Mouse (Mus musculus): ENCODE measurements around the gene Wnt9b. TPM values are rescaled to one million over a fixed set of nuclear protein-coding genes. Genes with fewer than 3 reads are reported as not detected.
A peak's percentile ranks its signal among the peaks of the same experiment; 100 is the strongest.

The Wnt9b gene
- total RNA-seq, 2 experiments from 2014 or later, result 0.34 to 0.36 TPM

DNA sequence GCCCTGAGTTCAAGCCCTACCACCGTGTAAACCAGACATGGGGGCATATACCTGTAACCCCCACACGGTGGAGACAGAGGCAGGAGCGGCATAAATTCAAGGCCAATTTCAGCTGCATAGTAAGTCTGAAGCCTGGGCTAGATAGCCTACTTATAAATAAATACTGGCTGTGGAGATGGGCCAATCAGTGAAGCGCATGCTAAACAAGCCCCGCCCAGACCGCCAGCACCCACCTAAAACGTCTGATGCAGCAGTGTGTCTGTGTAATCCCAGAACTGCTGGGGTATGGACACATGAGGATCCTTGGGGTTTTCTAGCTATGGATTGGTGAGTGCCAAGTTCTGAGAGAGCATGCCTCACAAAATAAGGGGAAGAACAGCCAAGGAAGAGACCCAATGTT lies 10.5 kb upstream of the Wnt9b start:
- Histone ChIP-seq H3K4me3 (no peak overlapping the region), H3K27ac (no peak overlapping the region)
- peak; percentile 33 for TF ChIP-seq CTCF (conservative IDR thresholded peaks at IDR 0.05)
- no peak for DNase-seq (ENCODE audit: low spot score in 2 of 2)

DNA sequence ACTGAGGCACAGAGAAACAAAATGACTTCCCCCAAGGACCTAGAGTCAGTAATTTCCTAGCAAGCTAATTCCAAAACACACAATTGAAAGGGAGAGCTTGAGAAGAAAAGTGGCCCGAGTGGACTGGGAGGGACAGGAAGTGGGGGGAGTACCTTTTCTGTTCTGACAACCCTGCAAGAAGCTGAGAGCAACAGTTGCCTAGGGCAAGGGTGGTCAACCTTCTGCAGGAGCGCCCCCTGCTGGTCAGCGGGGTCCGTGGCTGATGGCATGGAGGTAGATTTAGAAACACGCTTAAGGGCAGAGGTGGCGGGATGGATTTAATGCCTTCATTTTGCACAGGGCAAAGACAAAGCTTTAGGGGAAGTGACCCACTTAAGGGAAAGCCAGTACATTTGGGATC lies 9.1 kb upstream of the Wnt9b start:
- TF ChIP-seq CTCF (conservative IDR thresholded peaks at IDR 0.05), result peak; percentile 89
- H3K27ac ChIP-seq, result no peak overlapping the region
- DNase-seq (ENCODE audit: low spot score in 2 of 2), result peak; percentile 22 to 77
- no peak overlapping the region for H3K4me3 ChIP-seq

DNA sequence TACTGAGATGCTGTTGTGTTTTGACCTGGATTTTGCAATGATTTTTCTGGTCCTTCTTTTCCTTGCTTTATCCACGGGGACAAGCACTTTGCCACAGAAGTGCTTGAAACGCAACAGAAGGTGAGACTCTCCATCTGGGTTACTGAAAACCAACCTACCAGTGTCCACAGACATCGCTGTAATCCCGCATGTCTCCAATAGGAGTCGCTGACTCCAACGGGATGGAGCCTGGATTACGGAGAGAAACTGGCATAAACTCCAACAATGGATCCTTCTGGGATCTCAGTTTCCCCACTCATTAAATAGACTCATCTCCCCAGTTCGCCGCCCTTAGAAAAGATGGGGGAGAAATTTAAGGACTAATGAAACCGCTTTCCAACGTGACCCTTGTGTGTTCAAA lies 8.4 kb upstream of the Wnt9b start:
- peak; percentile 70 for TF ChIP-seq CTCF (conservative IDR thresholded peaks at IDR 0.05)
- no peak overlapping the region for H3K27ac ChIP-seq
- DNase-seq (ENCODE audit: low spot score in 2 of 2), result no peak
- no peak overlapping the region for H3K4me3 ChIP-seq

DNA sequence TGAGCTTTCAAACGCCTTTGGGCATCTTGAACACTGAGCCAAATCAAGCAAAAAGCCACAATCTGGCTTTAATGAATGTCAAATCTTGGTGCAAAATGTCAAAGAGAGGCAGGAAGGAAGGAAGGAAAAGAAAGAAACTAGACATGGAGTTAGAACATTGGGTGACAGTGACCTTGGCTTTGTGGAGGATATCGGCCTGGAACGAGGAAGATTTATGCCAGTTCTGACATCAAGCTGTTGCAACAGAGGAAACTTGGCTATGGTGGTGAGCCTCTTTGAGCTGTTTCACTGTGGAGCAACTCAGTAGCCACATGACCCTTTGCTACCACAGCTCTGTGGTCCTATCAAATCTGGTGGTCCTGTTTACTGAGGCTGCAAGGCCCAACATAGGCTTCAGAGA lies 991 bp upstream of the Wnt9b start:
- TF ChIP-seq CTCF (conservative IDR thresholded peaks at IDR 0.05), result no peak
- DNase-seq (ENCODE audit: low spot score in 2 of 2), result no peak
- Histone ChIP-seq H3K27ac (no peak overlapping the region), H3K4me3 (no peak overlapping the region)

DNA sequence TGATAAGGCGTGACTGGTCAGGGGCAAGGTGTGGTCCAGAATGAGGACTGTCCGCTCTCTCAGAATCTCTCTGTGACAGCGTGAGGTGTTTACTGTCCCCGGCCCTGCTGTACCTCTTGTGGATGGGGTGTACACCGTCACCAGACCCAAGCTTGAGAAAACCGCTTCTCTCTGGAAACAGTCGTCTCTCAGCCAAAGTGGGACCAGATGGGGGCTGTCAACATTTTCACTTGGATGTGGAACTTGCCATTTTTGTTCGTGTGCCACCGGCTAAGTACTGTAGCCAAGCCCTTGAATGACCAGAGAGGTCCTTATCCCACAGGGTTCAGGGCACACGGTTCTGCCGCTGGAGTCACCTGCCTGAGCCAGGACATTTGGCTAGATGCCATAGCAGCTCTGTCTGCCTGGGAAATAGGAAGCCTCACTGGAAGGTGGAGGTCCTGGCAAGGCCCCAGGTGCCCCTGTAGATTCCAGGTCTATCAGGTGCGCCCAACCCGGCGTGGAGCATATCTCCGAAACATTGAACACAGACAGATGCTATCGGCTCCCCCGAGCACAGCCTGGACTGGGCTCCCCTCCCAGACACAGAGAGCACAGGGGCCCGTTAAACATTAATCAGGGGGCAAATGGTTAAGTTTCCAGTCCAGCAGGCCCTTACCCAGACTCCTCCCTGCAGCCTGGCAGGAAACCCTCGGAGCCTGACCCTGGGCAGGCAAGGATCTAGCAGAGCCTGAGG lies 14.4 kb downstream of the Wnt9b start:
- Histone ChIP-seq H3K27ac (no peak overlapping the region), H3K4me3 (no peak overlapping the region)

DNA sequence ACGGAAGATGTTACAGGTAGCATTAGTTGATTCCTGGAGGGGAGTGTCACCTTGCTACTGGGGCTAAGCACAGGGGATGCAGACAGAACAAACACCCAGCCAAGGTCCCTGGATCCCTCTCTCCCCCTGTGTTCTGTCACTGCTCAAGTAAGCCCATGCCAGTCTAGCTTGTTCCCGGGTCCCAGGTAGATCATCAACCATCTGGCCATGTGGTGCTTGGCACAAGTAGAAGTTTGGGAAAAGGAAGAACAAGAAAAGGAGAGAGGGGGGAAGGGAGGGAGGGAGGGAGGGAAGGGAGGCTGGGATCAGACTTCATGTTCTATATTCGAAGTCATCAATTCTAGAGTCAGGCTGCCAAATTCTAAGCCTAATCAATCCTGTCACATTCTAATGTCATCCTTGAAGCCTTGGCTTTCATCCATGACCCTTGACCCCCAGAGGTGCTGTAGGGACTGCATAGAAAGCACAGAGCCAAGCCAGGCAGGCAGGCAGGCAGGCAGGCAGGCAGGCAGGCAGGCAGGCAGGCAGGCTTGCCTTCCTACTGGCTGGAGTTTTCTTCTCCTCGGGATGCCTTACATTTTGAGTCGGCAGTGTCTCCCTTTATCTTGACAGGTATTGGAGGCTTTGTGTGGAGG lies 15.1 kb downstream of the Wnt9b start:
- TF ChIP-seq CTCF (conservative IDR thresholded peaks at IDR 0.05), result no peak
- H3K27ac ChIP-seq, result no peak overlapping the region

More for the DNA sequence above, 14.4 kb downstream of the Wnt9b start:
- DNase-seq (ENCODE audit: low spot score in 2 of 2), result no peak
- no peak for TF ChIP-seq CTCF (conservative IDR thresholded peaks at IDR 0.05)

DNA sequence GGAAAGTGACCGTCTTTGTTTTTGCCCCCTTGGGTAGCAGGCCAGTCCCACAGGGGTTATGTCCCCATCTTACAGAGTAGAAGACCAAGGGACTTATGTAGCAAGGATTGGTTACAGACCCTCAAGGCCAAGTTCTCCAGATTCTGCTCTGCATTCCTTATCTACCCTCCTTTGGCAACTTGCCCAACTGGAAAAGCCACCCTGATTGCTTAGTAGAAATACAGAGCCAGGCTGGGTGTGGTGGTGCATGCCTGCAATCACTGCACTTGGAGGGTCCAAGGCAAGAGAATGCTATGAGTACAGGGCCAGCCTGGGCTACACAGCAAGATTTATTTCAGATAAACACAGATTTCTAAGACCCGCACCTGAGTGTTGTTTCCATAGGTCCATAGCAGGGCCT lies 15.7 kb downstream of the Wnt9b start:
- no peak overlapping the region for H3K4me3 ChIP-seq
- H3K27ac ChIP-seq, result no peak overlapping the region
- DNase-seq (ENCODE audit: low spot score in 2 of 2), result no peak
- TF ChIP-seq CTCF (conservative IDR thresholded peaks at IDR 0.05), result no peak

More for the DNA sequence above, 15.1 kb downstream of the Wnt9b start:
- H3K4me3 ChIP-seq, result no peak overlapping the region
- no peak for DNase-seq (ENCODE audit: low spot score in 2 of 2)

DNA sequence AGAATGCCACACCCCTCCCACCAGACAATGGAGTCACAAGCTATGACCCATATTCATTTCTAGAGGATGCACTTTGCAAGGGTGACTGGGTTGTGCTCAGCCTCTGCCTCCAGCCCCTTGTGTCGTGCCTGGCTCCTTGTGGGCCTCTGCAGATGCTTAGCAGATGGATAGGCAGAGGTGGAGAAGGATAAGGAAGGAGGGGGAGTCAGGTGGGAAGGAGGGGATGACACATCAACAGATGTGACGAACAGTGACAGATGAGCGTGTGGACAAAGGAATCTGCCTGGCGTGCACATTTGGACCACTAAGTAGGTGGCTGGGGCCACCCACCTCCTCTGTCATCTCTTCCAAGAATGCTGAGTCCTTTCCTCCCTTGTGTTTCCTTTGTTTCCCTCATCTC lies 16.6 kb downstream of the Wnt9b start:
- no peak for TF ChIP-seq CTCF (conservative IDR thresholded peaks at IDR 0.05)
- no peak overlapping the region for H3K4me3 ChIP-seq
- no peak for DNase-seq (ENCODE audit: low spot score in 2 of 2)
- H3K27ac ChIP-seq, result no peak overlapping the region

DNA sequence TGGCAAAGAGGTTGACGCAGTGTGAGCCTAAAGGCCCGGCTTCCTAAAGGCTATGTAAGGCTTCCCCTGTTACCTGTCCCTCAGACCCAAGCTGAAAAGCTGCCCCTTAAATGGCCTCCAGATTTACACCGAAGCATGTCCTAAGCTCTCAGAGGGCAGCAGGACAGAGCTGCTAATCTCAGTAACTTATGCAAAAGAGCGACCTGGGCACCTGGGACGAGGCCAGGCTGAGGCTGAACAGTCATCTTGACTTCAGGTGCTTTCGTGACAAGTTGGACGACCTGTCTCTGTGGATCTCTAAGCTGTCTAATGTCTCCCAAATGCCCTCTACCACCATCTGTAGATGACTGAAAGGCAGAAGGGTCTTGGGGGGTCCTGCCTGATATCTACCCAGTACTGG lies 17.3 kb downstream of the Wnt9b start:
- DNase-seq (ENCODE audit: low spot score in 2 of 2), result no peak
- no peak overlapping the region for H3K27ac ChIP-seq
- TF ChIP-seq CTCF (conservative IDR thresholded peaks at IDR 0.05), result no peak
- H3K4me3 ChIP-seq, result no peak overlapping the region

DNA sequence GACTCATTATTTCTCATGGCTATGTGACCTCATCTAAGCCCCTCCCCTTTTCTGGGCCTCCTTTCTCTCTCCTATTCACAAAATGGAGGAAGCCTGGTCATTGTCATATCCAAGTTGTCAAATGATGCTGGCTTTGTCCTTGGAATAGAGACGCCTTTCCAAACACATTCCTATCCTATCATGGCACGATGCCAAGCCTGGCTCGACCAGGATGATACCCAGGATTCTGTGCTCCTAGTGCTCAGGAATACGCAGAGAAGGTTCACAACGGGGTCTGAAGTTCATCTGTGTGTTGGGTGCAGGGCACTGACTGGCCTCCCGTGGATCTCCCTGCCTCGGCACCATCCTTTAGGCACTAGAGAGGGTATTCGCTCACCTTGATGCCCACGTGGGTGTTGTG lies 18.0 kb downstream of the Wnt9b start:
- no peak for DNase-seq (ENCODE audit: low spot score in 2 of 2)
- Histone ChIP-seq H3K4me3 (no peak overlapping the region), H3K27ac (no peak overlapping the region)
- TF ChIP-seq CTCF (conservative IDR thresholded peaks at IDR 0.05), result no peak

DNA sequence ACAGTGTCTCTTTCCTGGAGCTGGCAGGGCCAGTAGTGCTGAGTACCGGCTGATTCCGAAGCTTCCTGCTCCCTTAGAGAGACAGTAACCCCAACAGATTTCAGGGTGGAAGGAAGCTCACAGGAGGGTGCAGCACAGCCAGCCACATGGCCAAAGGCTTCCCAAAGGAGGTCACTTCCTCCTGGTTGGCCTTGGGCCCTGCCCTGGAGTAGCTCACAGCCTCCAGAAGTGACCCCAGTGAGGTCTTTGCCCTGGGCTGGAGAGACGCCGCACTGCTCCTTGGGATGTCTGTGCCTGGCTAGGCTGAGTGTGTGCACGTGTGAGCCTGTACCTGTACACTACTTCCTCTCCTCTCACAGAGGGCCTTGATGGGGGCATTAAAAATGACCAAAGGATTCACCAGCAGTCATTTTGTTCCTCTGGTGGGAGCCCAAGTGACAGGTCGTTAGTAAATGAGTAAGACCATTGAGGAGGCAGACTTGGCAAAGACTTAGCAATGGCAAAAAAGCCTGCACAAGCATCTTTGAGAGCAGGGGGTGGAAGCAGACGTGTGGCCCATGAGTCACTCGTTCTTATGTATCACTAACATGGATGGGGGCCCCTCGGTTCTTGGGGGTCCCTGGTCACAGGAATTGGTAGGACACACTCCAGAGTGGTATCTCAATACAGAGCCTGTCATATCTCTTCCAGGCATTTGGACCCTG lies 20.2 kb downstream of the Wnt9b start:
- DNase-seq (ENCODE audit: low spot score in 2 of 2), result no peak
- TF ChIP-seq CTCF (conservative IDR thresholded peaks at IDR 0.05), result no peak
- no peak overlapping the region for H3K27ac ChIP-seq
- no peak overlapping the region for H3K4me3 ChIP-seq

DNA sequence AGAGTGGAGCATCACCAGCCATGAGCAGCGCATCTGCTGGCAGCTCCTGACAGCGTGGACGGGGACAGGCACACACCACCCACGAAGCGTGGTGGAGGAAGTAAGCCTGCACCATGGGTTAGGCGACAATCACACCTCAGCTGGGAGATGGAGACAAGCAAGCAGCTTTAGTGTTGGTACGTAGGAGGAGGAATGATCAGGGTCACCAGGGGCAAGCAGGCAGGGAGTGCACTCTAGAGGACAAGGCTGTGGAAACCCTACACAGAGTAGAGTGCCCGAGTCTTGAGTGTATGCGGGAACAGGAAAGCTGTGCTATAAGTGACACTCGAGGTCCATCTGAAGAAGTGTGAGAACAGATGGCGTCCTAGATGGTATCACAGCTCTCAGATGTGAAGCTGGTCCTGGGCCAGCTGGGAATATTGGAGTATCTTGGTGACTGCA lies 25.3 kb downstream of the Wnt9b start:
- no peak overlapping the region for H3K27ac ChIP-seq
- no peak for TF ChIP-seq CTCF (conservative IDR thresholded peaks at IDR 0.05)
- H3K4me3 ChIP-seq, result no peak overlapping the region
- DNase-seq (ENCODE audit: low spot score in 2 of 2), result no peak

DNA sequence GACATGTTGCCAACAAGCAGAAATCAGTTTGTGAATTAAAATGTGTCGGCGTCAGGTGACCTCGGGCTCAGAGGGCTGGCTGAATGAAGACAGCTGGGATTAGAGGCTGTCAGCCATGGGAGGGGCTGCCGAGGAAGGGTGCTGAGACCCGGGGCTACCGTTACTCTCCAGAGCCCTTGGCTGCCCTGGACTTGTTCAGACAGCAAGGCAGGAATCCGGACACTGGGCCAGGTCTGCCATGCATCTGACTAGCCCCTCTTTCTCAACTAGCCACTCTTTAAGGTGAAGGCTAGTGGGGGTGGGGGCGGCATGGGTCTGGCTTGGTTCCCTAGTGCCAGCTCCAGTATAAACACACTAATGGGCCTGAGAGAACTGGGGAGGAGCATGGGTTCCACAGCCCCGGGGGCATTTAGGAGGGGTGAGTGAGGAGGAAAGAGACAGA lies 27.6 kb downstream of the Wnt9b start:
- Histone ChIP-seq H3K27ac (no peak overlapping the region), H3K4me3 (no peak overlapping the region)
- no peak for DNase-seq (ENCODE audit: low spot score in 2 of 2)
- no peak for TF ChIP-seq CTCF (conservative IDR thresholded peaks at IDR 0.05)

Measured in layer of hippocampus, adult 2 months (tissue).